Mouse (Mus musculus) CH12.LX (cell line): ENCODE measurements around the gene Akt2. TPM values are rescaled to one million over a fixed set of nuclear protein-coding genes. Genes with fewer than 3 reads are reported as not detected.
A peak's percentile ranks its signal among the peaks of the same experiment; 100 is the strongest.

ENCODE experiments used
- DNase-seq: peaks from one replicate; pipeline ENCODE4 v3.0.0-alpha.2; 2013; ENCODE audit errors: extremely low read depth
- H3K27ac ChIP-seq: 2 replicates; pipeline ENCODE4 v1.5.1; 2012; ENCODE audit warnings: low read depth, mild to moderate bottlenecking, control low read depth, moderate library complexity; ENCODE audit not compliant: insufficient read depth
- H3K27me3 ChIP-seq: replicated peaks from 2 replicates; pipeline ENCODE3; 2012; ENCODE audit warnings: inconsistent platforms
- H3K36me3 ChIP-seq, 2 experiments: replicated peaks in 1 of 2; 2 replicates each; pipeline versions ENCODE3 to v1.6.1; 2012; ENCODE audit warnings: inconsistent platforms in 1 of 2, low read length in 1 of 2, mild to moderate bottlenecking in 1 of 2, mixed read lengths in 1 of 2, moderate library complexity in 1 of 2; ENCODE audit not compliant: control insufficient read depth in 1 of 2, insufficient read depth in 1 of 2
- H3K4me1 ChIP-seq, 2 experiments: 2 replicates each; pipeline ENCODE4 v1.6.1; 2012; ENCODE audit warnings: inconsistent platforms in 1 of 2, moderate library complexity in 1 of 2; ENCODE audit not compliant: insufficient read depth in 2 of 2, control insufficient read depth in 1 of 2
- H3K4me2 ChIP-seq: 2 replicates; pipeline ENCODE4 v1.6.1; 2012; ENCODE audit warnings: low read depth, mild to moderate bottlenecking, control low read depth; ENCODE audit not compliant: poor library complexity, insufficient read depth, severe bottlenecking
- H3K4me3 ChIP-seq, 3 experiments: fragments of 150-350 bp in 1 of 3; sonication (generic) in 1 of 3; replicated peaks in 1 of 3; 2 replicates each; pipeline versions ENCODE3 to v1.5.1; 2011 to 2012; ENCODE audit warnings: low read depth in 2 of 3, low read length in 2 of 3, mild to moderate bottlenecking in 2 of 3, moderate library complexity in 2 of 3, control low read depth in 1 of 3, improper control_type of control experiment in 1 of 3, inconsistent platforms in 1 of 3, mixed read lengths in 1 of 3; ENCODE audit not compliant: poor library complexity in 1 of 3
- H3K79me2 ChIP-seq: replicated peaks from 2 replicates; pipeline ENCODE4 v1.6.1; 2012; ENCODE audit warnings: mild to moderate bottlenecking, moderate library complexity; ENCODE audit not compliant: control insufficient read depth, poor library complexity, insufficient read depth, severe bottlenecking; ENCODE audit errors: extremely low read depth
- H3K9ac ChIP-seq: 2 replicates; pipeline ENCODE4 v1.6.1; 2012; ENCODE audit warnings: low read depth, mild to moderate bottlenecking, control low read depth, moderate library complexity; ENCODE audit not compliant: insufficient read depth
- H3K9me3 ChIP-seq: replicated peaks from 2 replicates; pipeline ENCODE3; 2012; ENCODE audit warnings: low read length, inconsistent platforms, mixed read lengths
- CHD1 ChIP-seq: IDR thresholded peaks from 2 replicates; pipeline ENCODE4 v1.6.1; 2012; ENCODE audit warnings: low read depth, low read length, improper control_type of control experiment, inconsistent platforms
- CTCF ChIP-seq, 2 experiments: IDR thresholded peaks in 1 of 2; conservative IDR thresholded peaks in 1 of 2; 2 replicates each; pipeline ENCODE4 v1.5.1; 2011 to 2012; ENCODE audit warnings: low read depth in 2 of 2, low read length in 2 of 2, improper control_type of control experiment in 1 of 2, inconsistent platforms in 1 of 2, mild to moderate bottlenecking in 1 of 2, moderate library complexity in 1 of 2
- E2F4 ChIP-seq: IDR thresholded peaks from 2 replicates; pipeline ENCODE4 v1.6.1; 2011; ENCODE audit warnings: low read depth, low read length, improper control_type of control experiment; ENCODE audit not compliant: insufficient replicate concordance
- ELF1 ChIP-seq: IDR thresholded peaks from 2 replicates; pipeline ENCODE4 v1.6.1; 2014; ENCODE audit warnings: low read depth, mild to moderate bottlenecking, inconsistent platforms, low read length, improper control_type of control experiment
- HCFC1 ChIP-seq: IDR thresholded peaks from 2 replicates; pipeline ENCODE4 v1.6.1; 2012; ENCODE audit warnings: low read depth, mild to moderate bottlenecking, inconsistent platforms, low read length, improper control_type of control experiment
- JUND ChIP-seq: conservative IDR thresholded peaks from 2 replicates; pipeline ENCODE4 v1.6.1; 2011; ENCODE audit warnings: low read depth, low read length, improper control_type of control experiment
- MAFK ChIP-seq: IDR thresholded peaks from 2 replicates; pipeline ENCODE4 v1.6.1; 2011; ENCODE audit warnings: low read length, improper control_type of control experiment; ENCODE audit not compliant: insufficient replicate concordance
- MAX ChIP-seq: IDR thresholded peaks from 2 replicates; pipeline ENCODE4 v1.6.1; 2011; ENCODE audit warnings: low read length, improper control_type of control experiment
- MEF2A ChIP-seq: IDR thresholded peaks from 2 replicates; pipeline ENCODE4 v1.6.1; 2014; ENCODE audit warnings: low read depth, mild to moderate bottlenecking, inconsistent platforms, low read length, improper control_type of control experiment, borderline replicate concordance
- NRF1 ChIP-seq: IDR thresholded peaks from 2 replicates; pipeline ENCODE4 v1.6.1; 2014; ENCODE audit warnings: low read depth, mild to moderate bottlenecking, inconsistent platforms, low read length, improper control_type of control experiment, moderate library complexity
- POLR2AphosphoS2 ChIP-seq: IDR thresholded peaks from 2 replicates; pipeline ENCODE4 v1.6.1; 2011; ENCODE audit warnings: low read depth, low read length, improper control_type of control experiment
- RAD21 ChIP-seq: IDR thresholded peaks from 2 replicates; pipeline ENCODE4 v1.6.1; 2011; ENCODE audit warnings: low read depth, mild to moderate bottlenecking, low read length, improper control_type of control experiment, moderate library complexity
- UBTF ChIP-seq: IDR thresholded peaks from 2 replicates; pipeline ENCODE4 v1.6.1; 2012; ENCODE audit warnings: low read depth, mild to moderate bottlenecking, inconsistent platforms, low read length, improper control_type of control experiment, moderate library complexity
- USF1 ChIP-seq: IDR thresholded peaks from 2 replicates; pipeline ENCODE4 v1.6.1; 2014; ENCODE audit warnings: low read depth, mild to moderate bottlenecking, inconsistent platforms, low read length, improper control_type of control experiment
- ZC3H11A ChIP-seq: IDR thresholded peaks from 2 replicates; pipeline ENCODE4 v1.6.1; 2012; ENCODE audit warnings: low read depth, mild to moderate bottlenecking, inconsistent platforms, low read length, improper control_type of control experiment
- ZNF384 ChIP-seq: IDR thresholded peaks from 2 replicates; pipeline ENCODE4 v1.6.1; 2012; ENCODE audit warnings: low read depth, low read length, improper control_type of control experiment, inconsistent platforms
- dilution Hi-C: fragments of 300-500 bp; cut with MboI; formaldehyde crosslinking; loops from 2 replicates; pipeline ENCODE4 v1.14.3; 2020; ENCODE audit warnings: low sequenced_read_pairs; ENCODE audit not compliant: extremely low pct_unique_long_range_greater_than_20kb, extremely low pct_ligation_motif_present
- in situ Hi-C: fragments of 300-500 bp; cut with MboI; formaldehyde crosslinking; loops from 3 replicates; pipeline ENCODE4 v1.14.3; 2019; ENCODE audit warnings: low sequenced_read_pairs, low pct_ligation_motif_present, low pct_unique_long_range_greater_than_20kb, mixed read lengths
- polyA plus RNA-seq: library from polyadenylated mRNA; unstranded; fragments of >175 nt; gene quantifications from 2 replicates; pipeline ENCODE4 v1.2.1, GENCODE M21; 2012; ENCODE audit warnings: low read depth; ENCODE audit not compliant: insufficient read length
- total RNA-seq, 2 experiments: library from RNA; depleted of rRNA; stranded (reverse); fragments of 300-350 nt in 1 of 2; fragments of >200 nt in 1 of 2; gene quantifications; 2 replicates each; pipeline ENCODE4 v1.2.3; 2012 to 2014

Akt2 gene
- total and polyA plus RNA-seq, 3 experiments, result 39.5 to 77.3 (median 40.3) TPM

DNA sequence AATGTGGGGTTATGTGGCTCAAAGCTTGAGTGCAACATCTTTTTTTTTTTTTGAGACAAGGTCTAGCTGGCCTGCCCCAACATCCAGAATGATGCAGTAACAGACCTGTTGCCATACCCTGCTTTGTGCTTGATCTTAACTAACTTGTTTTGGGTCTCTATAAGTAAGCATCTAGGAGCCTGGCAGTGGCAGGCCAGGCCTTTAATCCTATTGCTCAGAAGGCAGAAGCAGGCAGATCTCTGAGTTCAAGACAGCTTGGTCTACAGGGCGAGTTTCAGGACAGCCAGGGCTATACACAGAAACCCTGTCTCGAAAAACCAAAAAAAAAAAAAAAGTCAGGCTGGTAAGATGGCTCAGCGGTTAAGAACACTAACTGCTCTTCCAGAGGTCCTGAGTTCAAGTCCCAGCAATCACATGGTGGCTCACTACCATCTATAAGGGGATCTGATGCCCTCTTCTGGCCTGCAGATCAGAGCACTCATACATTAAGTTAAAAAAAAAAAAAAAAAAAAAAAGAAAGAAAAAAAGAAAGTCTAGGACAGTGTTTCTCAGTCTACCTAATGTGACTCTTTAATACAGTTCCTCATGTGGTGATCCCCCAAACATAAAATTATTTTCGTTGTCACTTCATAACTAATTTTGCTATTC is 662 bp upstream of the Akt2 start:
- in situ Hi-C loops (no loop called here), dilution Hi-C loops (no loop called here)
- H3K9ac ChIP-seq, result peak overlapping the region; percentile 71
- peak overlapping the region; percentile 40 to 57 (median 48) for H3K4me3 ChIP-seq
- DNase-seq, result no peak
- no peaks in the 10 kb centered on the region for H3K9me3 ChIP-seq
- H3K79me2 ChIP-seq, result 0 out of 2 replicates have a peak, but pooled peaks cover 11% of the 10 kb centered on the region
- peaks cover 16 to 33% of the 10 kb centered on the region in 2 experiments for H3K4me1 ChIP-seq
- peaks cover 0 to 34% of the 10 kb centered on the region in 2 experiments for H3K36me3 ChIP-seq
- no peaks in the 10 kb centered on the region for H3K27me3 ChIP-seq
- TF ChIP-seq MEF2A (no peak), MAX (no peak), CHD1 (no peak), MAFK (no peak), RAD21 (peak; percentile 3; the same call in 1 of the 2 replicates), ELF1 (no peak), HCFC1 (no peak), CTCF (conservative IDR thresholded peaks at IDR 0.05 in 1 of 2, IDR thresholded peaks at IDR 0.05 in 1 of 2; ENCODE audit: low read depth in 2 of 2, low read length in 2 of 2) (peak in 1 of 2 experiments; percentile 39; a peak in 2 of 4 replicates), E2F4 (no peak)
- peak overlapping the region; percentile 40; the same call in 1 of the 2 replicates for H3K4me2 ChIP-seq
- H3K27ac ChIP-seq, result no peak overlapping the region

DNA sequence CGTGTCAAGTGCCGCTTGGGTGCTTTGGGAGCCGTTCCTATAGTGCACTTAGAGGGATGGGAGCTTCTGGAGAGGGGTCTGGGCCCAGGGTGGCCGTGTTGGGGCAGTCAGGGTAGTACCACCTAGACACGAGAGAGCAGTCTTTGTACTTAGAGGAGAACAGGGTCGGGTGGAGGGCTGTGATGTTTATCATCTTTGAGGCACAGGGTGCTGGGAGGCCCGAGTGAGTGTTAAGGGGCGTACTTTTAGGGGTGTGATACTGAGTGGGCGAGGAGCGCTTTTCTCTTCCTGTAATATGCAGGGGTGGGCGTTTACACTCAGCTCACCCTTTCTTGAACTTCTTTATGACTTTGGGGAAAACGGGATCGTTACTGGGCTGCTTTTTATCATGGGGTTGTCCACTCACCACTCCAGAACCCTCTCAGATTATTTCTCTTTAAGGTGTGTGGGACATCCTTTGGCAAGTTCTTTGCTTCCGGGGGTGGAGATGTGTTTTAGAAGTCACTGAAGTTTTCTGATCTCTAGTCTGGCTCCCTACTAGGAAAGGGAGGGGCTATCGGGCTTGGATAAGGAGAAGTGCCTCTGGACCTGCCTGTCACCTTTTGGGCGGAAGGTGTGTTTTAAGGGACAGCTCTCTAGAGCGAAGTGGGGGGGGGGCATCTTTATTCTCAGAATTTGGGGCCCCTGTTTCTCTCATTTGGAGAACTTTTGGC is 1.0 kb downstream of the Akt2 start:
- TF ChIP-seq ZNF384, result no peak
- no peak for TF ChIP-seq USF1
- TF ChIP-seq UBTF, result no peak
- no peak for TF ChIP-seq POLR2AphosphoS2
- TF ChIP-seq NRF1, result no peak
- no peak for TF ChIP-seq ZC3H11A
- TF ChIP-seq JUND, result no peak
- TF ChIP-seq MEF2A, result no peak
- TF ChIP-seq, all 38 proteins: peak for 0
- H3K4me2 ChIP-seq, result peak overlapping the region; percentile 62
- H3K79me2 ChIP-seq, result 0 out of 2 replicates have a peak, but pooled peaks cover 11% of the 10 kb centered on the region
- peak overlapping the region; percentile 82 for H3K27ac ChIP-seq
- H3K4me1 ChIP-seq, result peaks cover 28 to 50% of the 10 kb centered on the region in 2 experiments
- no peaks in the 10 kb centered on the region for H3K9me3 ChIP-seq
- peak overlapping the region; percentile 89 for H3K9ac ChIP-seq
- in situ Hi-C loops (no loop called here), dilution Hi-C loops (no loop called here)
- peaks cover 0 to 41% of the 10 kb centered on the region in 2 experiments for H3K36me3 ChIP-seq
- DNase-seq, result peak; percentile 43
- H3K27me3 ChIP-seq, result no peaks in the 10 kb centered on the region
- peak overlapping the region; percentile 71 to 85 (median 80) for H3K4me3 ChIP-seq
